Mouse (Mus musculus) adrenal gland, adult 2 months (tissue): ENCODE results near the gene Sh2d6. TPM values are rescaled to one million over a fixed set of nuclear protein-coding genes. Genes with fewer than 3 reads are reported as not detected.
A peak's percentile ranks its signal among the peaks of the same experiment; 100 is the strongest.
"Not testable (repeated sequence)": the region's sequence is repeated elsewhere in the genome, so short reads cannot be mapped to it uniquely, and the experiment has no call there.

Experiments
- DNase-seq: peaks from one replicate; pipeline ENCODE4 v3.0.0; 2021
- polyA plus RNA-seq: library from polyadenylated mRNA; depleted of rRNA; stranded (reverse); fragments of >200 nt; gene quantifications from 2 replicates; pipeline ENCODE4 v1.2.3, GENCODE M21; 2012
- total RNA-seq, 2 experiments: library from RNA; stranded (reverse); gene quantifications; 2 replicates each; pipeline ENCODE4 v1.2.3; 2021

The Sh2d6 gene
- total and polyA plus RNA-seq, 3 experiments = 0.23 to 0.25 (median 0.24) TPM

- no peak for DNase-seq
Measured at GRCm38 (mm10) chr6:72503309-72503708, 18.2 kb downstream of the Sh2d6 start.

GRCm38 (mm10) chr6:72498950-72499349, 22.6 kb downstream of the Sh2d6 start:
- DNase-seq = no peak

GRCm38 (mm10) chr6:72492892-72493291, 28.6 kb downstream of the Sh2d6 start:
- no peak for DNase-seq

- DNase-seq = no peak
Measured at GRCm38 (mm10) chr6:72491151-72491550, 30.4 kb downstream of the Sh2d6 start.

GRCm38 (mm10) chr6:72489534-72489933, 32.0 kb downstream of the Sh2d6 start:
- DNase-seq = no peak

- DNase-seq = no peak
Measured at GRCm38 (mm10) chr6:72488850-72489249, 32.7 kb downstream of the Sh2d6 start.

GRCm38 (mm10) chr6:72487282-72487681, 34.2 kb downstream of the Sh2d6 start:
- no peak for DNase-seq

GRCm38 (mm10) chr6:72486307-72486706, 35.2 kb downstream of the Sh2d6 start:
- DNase-seq = no peak

GRCm38 (mm10) chr6:72484887-72485286, 36.6 kb downstream of the Sh2d6 start:
- no peak for DNase-seq

- DNase-seq = no peak
Measured at GRCm38 (mm10) chr6:72482156-72482555, 39.4 kb downstream of the Sh2d6 start.

GRCm38 (mm10) chr6:72480422-72480702, 41.1 kb downstream of the Sh2d6 start:
- DNase-seq = no peak

- DNase-seq = no peak
Measured at GRCm38 (mm10) chr6:72479645-72480421, 41.7 kb downstream of the Sh2d6 start.

GRCm38 (mm10) chr6:72478691-72479090, 42.8 kb downstream of the Sh2d6 start:
- not testable (repeated sequence) for DNase-seq

- DNase-seq = peak; percentile 83
Measured at GRCm38 (mm10) chr6:72477621-72478020, 43.9 kb downstream of the Sh2d6 start.

- no peak for DNase-seq
Measured at GRCm38 (mm10) chr6:72476836-72477235, 44.7 kb downstream of the Sh2d6 start.

GRCm38 (mm10) chr6:72475221-72475985, 46.1 kb downstream of the Sh2d6 start:
- DNase-seq = no peak

GRCm38 (mm10) chr6:72473264-72474041, 48.1 kb downstream of the Sh2d6 start:
- DNase-seq = peak; percentile 87

- no peak for DNase-seq
Measured at GRCm38 (mm10) chr6:72466171-72466570, 55.3 kb downstream of the Sh2d6 start.

GRCm38 (mm10) chr6:72465361-72466157, 55.9 kb downstream of the Sh2d6 start:
- no peak for DNase-seq
